Mouse (Mus musculus): Measurements from ENCODE around the gene Spry1. TPM values are rescaled to one million over a fixed set of nuclear protein-coding genes. Genes with fewer than 3 reads are reported as not detected.

The Spry1 gene
- total RNA-seq, 1 experiment from 2014 or later: 20.7 TPM

DNA sequence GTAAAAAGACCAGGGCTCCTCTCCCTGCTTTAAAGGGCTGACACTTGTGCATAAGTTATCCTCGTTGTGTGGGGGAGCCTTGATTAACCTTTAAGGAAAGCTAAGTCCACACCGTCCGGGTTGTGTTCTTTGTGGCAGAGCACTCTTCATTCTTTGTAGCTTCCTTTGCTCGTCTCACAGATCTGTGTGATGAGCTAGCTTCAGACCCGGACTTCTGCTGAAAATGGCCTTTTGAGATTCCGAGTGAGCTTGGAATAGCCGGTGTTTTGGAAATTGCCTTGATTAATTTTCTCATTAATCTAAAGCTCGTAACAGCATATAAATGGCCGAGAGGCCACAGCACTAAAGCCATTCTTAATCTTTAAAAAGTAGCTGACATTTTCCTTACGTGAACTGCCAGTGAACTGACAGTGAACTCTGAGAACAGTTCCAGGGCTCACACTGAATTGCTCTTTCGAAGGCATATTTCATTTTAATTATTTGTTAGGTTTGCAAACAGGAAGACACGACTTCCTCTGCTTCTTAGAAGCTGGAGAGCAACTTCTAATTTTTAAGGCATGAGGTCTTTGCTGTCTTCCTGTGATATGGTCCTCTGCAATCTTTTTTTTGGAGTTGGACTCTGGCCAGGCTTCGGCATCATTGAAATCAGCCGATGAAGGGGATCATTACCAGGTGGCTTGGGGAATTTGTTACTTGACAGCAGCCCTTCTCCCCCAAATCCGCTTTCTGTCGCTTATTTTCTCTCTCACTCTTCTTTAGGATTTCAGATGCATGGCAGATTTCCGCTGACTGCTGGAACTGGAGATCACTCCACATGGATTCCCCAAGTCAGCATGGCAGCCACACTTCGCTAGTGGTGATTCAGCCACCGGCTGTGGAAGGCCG lies 2.3 kb downstream of the Spry1 start:
- no peak for DNase-seq

DNA sequence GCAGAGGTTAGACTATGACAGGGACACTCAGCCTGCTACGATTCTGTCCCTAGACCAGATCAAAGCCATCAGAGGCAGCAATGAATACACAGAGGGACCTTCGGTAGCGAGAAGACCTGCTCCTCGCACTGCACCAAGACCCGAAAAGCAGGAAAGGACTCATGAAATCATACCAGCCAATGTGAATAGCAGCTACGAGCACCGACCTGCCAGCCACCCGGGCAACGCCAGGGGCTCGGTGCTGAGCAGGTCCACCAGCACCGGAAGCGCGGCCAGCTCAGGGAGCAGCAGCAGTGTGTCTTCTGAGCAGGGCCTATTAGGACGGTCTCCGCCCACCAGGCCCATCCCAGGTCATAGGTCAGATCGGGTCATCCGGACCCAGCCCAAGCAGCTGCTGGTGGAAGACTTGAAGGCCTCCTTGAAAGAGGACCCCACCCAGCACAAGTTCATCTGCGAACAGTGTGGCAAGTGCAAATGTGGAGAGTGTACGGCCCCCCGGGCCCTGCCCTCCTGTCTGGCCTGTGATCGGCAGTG lies 3.0 kb downstream of the Spry1 start:
- no peak for DNase-seq

DNA sequence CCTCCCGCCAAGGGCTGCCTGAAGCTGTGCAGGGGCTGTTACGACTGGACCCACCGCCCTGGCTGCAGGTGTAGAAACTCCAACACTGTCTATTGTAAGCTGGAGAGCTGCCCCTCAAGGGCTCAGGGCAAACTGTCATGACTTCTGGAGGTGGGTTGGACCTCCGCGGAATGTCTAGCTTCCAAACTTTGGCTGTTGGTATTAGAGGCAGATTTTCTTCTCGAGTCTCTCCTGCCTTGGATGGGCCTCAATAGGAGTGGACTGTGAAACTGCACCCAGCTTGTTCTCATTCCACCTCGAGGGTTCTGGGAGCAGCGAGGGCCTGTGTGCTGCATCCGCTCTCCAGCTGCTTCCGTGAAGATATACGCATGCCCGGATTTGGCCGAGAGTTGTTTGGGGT lies 3.7 kb downstream of the Spry1 start:
- DNase-seq: no peak

DNA sequence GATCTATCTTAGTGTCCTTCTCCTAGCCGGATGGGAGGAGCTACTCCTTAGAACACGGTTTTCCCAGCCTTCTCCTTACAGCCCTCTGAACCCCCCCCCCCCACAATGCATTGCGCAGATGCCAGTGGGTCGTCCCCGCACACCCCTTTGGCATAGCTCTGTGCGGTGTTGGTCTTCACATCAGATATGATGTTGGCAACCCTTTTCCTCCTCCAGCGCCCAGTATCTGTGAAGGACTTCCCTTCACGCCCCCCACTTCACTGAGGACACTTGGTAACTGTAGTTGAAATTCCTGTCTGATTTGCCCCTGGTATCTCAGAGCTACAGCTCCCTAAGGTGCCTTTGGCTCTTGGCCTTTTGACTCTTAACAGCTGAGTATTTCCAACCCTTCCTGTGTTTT lies 4.2 kb downstream of the Spry1 start:
- DNase-seq: no peak

DNA sequence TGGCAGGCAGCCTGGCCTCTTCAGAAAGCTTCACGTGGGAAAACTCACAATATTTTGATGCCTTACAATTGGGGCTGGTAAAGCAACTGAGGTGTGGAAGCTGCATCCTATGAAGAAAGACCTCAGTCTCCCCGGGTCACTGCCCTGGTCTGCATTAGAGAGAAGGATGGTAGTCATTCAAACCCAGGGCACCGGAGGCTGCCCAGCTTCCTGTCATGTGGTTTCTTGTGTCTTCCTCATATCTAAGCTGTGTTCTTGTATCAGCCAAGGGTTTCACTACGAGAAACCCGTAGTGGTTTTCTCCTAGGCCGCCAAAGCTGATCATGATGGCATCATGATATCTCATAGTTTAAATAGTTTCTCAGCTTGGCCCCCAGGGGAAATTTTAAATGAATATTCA lies 5.3 kb downstream of the Spry1 start:
- DNase-seq: no peak

DNA sequence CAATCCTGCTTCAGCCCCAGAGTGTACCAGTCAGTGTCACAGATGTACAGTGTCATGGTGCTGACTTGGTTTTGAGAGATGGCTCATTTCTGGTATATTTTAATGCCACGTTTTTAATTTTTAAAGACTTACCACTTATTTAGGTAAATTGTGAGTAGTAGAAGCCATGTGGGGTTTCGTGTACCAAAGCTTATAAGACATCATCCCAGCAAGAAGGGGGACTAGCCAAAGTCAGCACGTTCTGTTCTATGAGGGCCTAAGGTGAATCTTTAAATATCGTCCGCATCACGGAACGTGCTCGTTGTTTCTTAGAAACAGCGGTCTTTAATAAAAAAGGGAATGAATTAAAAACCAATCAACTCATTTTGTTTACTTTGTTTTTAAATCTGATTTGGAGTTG lies 6.5 kb downstream of the Spry1 start:
- DNase-seq: no peak

DNA sequence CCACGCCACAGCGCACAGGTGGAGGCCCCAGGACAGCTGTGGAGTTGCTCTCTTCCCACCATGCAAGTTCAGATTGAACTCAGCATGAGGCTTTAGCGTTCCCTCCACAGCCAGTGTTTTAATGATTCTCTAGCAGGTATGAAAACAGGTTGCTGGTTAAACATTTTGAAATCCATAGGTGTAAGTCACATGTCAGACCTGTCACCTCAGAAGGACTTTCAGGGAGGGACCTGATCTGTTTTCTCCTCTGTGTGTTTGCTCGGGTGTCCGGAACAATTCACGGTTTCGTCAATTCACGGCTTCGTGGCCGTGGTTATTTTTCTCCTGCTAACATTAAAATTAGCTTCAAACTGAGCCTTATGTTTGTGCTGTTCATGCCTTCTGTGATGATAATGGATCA lies 7.5 kb downstream of the Spry1 start:
- DNase-seq: no peak

DNA sequence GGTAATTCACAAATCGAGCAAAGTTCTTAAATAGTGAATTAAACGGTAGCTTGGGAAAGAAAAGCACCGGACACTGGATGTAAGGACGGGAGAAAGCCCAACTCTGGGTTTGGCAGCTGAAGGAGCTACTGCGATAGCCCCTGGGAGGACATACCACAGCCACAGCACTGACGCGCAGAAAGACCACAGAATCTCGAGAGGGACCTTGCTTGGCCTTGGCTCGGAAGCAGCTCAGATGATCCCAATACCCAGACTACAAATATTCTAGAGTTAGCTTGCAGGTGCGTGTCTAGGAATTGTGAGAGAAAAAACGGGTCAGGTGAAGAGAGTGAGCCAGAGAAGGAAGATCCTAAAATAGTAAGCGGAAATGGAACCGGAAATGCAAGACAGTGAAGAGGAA lies 8.5 kb downstream of the Spry1 start:
- no peak for DNase-seq

DNA sequence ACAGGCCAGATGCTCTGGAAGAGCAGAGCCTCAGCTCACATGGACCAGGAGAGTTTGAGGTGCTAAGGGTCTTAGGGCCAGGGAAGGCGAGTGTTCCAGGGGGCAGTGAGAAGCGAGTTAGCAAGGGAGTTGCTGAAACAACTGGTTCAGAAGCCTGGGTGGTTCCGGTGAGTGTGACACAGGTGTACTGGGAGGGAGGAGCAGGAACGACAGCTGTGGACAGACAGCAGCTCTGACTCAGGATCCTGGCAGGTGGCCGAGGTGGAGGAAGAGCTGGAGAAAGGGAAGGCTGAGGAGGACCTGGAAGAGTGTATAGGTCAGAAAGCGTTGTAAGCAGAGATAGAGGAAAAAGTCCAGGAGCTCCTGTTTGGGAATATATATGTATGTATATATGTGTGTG lies 9.5 kb downstream of the Spry1 start:
- no peak for DNase-seq

DNA sequence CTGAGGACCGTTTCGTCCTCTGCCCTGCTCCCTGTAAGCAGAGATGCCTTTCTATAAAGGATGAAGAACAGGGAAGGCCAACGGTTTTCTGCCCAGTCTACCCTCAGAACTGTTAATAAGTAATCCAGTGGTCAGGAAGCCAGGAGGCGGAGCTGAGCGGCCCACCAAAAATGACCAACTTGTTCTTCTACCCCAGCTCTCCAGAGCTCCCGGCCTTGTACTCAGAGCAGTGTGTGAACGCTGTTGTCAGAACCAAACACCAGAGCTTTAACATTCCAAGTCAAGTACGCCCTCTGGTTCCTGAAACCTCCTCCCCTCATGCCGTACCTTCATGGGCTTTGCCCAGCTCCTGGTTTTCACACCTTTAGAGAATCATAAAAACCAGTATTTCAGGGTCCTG lies 12.8 kb downstream of the Spry1 start:
- no peak for DNase-seq

DNA sequence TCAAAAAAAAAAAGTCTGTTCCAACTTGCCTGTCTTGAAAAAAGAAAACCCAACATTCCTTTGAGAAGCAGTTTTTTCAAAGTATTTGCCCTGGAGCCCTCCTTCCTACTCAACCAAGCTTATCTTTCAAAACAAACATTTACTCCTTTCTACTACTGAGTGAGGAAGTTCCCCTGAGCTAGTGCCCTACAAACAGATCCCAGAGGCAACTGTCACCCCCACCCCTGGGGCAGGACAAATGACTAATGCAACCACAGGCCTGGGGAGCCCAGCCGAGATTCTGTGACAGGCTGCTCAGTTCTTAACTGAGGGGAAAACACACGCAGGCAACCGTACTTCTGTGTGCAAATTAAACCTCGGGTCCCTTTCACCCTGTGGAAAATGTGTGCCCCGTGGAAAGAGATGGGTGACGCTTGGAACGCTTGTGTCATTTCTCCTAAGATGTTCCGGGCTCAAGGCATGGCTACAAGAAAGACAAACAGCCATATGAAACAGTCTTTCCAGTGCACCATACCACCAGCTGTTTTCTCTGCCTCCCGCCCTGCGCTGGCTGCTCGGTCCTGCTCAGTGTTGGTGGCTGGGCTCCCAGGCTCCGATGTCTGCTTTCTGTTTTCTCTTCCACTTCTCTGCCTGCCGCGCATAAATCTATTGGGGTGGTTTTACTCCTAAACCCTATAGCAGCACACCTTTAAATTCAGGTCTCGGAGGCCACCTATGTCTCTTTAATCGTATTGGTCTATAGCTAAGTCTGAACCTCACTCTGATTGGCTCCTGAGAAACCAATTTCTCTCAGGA lies 14.4 kb downstream of the Spry1 start:
- DNase-seq: peak; percentile 29

DNA sequence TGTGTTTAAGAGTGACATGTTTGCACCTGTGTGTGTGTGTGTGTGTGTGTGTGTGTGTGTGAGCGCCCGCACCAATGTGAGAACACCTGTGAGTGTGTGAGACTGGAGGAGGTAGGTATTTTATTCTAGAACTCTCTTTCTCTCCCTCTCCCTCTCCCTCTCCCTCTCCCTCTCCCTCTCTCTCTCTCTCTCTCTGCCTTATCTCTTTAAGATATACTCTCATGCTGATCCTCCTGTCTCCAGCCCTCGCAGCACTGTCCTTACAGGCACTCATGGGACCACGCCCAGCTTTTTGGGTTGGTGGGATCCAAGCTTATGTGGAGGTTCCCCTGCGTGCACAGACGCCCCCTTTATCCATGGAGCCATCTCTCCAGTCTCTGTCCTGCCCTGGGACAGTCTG lies 15.0 kb downstream of the Spry1 start:
- no peak for DNase-seq

DNA sequence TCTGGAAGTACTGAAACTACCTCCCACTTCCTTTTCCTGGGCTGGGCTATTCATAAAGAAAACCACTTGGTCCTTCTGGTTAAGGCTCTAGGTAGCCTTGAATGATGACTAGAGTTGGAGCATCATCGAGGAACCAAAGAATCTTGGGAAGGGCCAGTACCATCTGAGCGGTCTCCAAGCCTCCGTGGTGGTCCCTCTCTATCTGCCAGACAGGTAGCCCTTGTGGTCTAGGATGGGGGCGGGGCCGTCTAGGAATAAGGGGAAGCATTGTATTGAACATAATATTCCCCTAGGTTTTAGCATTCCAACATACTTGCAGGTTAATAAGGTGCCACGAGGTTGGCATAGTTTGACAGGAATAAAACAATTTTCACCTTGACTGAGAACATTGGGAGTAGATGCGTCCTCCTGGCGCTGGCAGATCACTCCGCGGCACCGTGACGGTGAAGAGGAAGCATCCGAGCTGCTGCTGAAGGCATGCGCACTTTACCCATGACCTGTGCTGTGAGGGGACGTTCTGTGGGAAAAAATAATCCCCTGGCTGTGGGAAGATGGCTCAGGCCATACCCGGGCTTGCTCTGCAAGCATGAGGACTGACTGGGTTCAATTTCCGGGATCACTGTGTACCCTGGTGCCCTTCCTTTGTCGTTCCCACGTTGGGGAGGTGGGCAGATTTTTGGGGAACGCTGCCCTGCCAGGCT lies 16.3 kb downstream of the Spry1 start:
- no peak for DNase-seq

DNA sequence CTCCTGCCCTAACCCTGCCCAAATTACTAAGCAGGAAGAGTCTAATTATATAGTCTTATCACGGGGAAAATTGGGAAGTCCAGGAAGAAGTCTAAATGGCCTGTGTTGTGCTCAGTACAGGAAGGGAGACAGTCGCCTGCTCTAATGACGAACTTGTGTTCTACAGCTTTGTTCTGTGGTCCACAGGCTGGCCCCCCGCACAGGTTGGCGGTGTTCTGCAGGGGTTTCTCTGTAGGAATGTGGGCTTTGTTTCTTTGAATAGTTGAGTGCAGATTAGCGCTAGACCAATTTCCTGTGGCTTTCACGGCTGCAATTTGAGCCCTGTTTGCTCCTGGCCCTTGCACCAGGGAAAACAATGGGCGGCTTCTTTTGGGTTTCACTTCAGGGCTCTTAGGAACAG lies 17.3 kb downstream of the Spry1 start:
- DNase-seq: no peak

DNA sequence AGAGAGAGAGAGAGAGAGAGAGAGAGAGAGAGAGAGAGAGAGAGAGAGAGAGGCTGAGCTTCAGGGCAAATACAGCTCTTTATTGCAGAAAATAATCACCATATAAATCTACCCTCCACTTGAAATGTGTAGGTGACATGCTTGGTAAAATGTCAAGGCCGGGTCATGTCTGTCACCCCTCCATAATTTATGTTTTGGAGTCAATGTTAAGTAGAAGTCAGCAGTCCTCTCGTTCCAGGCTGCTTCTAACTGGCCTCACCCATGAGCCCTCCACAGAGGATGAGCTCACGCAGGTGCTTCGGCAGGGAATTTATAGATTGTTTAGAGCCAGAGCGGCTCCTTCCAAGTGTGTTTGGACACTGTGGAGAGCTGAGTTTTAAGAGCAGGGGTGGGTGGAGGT lies 18.4 kb downstream of the Spry1 start:
- no peak for DNase-seq

DNA sequence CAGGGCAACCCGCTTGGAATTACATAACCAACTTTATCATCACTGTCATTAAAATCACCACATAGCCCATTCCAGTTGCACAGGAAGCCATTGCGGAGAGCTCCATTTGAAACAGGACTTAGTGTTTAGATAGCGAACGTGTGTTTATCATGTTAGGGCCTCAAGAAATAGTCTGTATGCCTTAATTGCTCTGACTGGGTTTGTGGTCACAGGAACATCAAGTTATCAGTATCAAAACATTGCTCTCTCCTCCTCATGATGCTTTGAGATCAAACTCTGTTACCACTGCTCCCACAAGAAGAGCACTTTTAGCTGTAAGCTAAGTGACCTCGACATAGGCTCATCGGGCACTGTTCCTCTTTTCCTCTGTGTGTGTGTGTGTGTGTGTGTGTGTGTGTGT lies 19.9 kb downstream of the Spry1 start:
- no peak for DNase-seq

DNA sequence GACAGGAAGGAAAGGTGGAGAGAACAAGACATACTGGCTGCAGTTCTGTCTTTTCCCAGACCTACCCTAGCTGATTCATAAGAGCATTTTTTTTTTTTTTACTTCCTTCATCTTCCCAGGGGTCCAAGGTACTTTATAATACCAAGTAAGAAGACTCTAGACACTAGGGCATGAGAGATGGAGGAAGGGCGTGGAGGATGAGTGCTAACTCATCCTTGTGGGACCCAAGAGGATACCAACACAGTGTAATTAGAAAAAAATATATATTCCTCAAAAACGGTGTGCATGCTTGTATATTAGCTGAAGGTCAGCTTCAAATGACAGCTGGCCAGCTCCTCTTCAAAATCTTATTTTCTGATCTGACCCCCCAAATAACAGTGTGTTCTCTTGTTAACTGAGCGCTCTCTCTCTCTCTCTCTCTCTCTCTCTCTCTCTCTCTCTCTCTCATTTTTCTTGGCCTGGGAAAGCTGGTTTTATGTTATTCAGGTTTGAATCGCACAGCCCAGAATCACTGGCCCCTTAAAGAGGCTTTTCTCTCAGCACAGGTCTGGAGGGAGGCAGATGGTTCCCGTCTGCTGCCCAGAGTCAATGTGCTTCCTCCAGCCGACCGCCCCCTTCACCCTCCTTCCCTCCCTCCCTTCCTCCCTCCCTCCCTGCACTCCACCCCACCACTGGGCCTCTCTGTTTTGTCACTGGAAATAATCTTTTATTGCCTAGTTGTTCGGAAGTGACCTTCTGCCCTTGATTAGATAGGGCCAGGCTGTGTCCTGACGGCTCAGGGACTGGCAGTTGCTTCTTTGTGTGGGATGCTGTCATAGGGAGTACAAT lies 26.8 kb downstream of the Spry1 start:
- no peak for DNase-seq

DNA sequence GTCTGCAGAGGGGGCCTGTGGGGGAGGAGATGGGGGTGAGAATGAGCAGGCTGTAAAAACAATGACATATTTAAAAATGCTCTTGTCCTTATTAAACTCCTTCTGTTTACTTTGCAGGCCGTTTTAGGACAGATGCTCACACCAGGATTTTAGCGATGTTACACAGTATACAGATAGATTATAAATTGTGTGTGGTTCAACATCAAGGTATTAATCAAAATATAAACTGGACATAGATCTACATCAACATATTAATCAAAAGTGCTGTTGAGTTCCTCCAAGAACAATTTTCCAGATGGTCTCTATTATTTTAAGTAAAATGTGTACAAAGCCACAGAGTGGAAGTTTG lies 27.3 kb downstream of the Spry1 start:
- no peak for DNase-seq

DNA sequence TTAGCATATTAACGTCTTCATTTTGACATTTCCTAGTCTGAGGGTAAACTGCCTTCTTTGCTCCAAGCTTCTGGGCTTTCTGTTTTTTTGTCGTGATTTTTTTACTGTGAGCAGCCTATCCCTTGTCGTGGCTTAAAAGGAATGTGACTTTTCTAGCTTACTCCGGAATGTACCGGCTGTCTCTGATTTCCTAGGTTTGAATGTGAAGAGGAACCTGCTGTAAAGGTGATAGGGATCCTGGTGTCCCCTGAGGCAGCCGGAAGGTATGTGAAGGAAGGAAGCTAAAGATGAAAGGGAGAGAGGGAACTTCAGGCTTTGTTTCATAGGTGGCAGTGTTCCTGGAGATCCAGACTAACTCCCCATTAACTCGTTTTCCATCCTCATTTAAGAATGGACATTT lies 28.0 kb downstream of the Spry1 start:
- DNase-seq: no peak

DNA sequence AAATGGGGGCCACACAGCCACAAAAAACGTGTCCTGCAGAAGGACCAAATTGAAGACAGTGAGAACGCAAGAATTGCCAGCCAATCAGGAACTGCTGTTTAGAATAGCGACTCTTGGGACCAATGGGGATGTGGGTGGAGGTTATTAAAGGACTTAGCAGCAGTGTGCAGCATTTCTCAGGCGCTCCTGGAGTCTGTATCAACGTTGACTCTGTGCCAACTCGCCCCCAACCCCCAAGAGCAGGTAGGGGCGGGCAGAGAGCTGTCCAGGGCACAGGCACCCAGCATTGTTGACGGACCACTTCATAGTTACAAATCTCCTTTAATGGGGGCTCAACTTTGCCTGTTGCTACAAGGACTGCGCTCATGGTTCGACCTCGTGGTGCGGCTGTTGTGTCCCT lies 28.9 kb downstream of the Spry1 start:
- DNase-seq: no peak

DNA sequence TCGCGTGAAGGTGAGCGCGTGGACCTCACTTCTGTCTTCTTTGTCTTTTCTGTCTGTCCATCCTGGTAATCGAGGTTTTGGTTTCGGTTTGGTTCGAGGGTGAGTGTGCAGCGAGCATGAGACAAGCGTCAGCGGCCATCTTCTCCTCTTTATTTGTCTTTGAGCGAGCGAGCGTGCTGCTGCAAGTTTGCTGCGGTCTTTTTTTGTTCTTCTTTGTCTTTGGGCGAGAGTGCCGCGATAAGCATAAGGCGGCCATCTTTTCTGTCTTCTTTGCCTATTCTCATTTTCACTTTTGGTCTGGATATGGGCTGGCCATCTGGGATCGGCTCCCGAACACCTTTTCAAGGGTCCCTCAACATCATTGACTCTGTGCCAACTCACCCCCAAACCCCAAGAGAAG lies 29.4 kb downstream of the Spry1 start:
- no peak for DNase-seq

Measured in adrenal gland, postnatal 25 days (tissue).